Mouse (Mus musculus) CH12.LX (cell line): ENCODE data around the gene Wdfy2. TPM values are rescaled to one million over a fixed set of nuclear protein-coding genes. Genes with fewer than 3 reads are reported as not detected.

ENCODE experiments used
- DNase-seq: peaks from one replicate; pipeline ENCODE4 v3.0.0-alpha.2; 2013; ENCODE audit errors: extremely low read depth
- H3K27ac ChIP-seq: 2 replicates; pipeline ENCODE4 v1.5.1; 2012; ENCODE audit warnings: low read depth, mild to moderate bottlenecking, control low read depth, moderate library complexity; ENCODE audit not compliant: insufficient read depth
- H3K27me3 ChIP-seq: replicated peaks from 2 replicates; pipeline ENCODE3; 2012; ENCODE audit warnings: inconsistent platforms
- H3K36me3 ChIP-seq, 2 experiments: replicated peaks in 1 of 2; 2 replicates each; pipeline versions ENCODE3 to v1.6.1; 2012; ENCODE audit warnings: inconsistent platforms in 1 of 2, low read length in 1 of 2, mild to moderate bottlenecking in 1 of 2, mixed read lengths in 1 of 2, moderate library complexity in 1 of 2; ENCODE audit not compliant: control insufficient read depth in 1 of 2, insufficient read depth in 1 of 2
- H3K4me1 ChIP-seq, 2 experiments: 2 replicates each; pipeline ENCODE4 v1.6.1; 2012; ENCODE audit warnings: inconsistent platforms in 1 of 2, moderate library complexity in 1 of 2; ENCODE audit not compliant: insufficient read depth in 2 of 2, control insufficient read depth in 1 of 2
- H3K4me2 ChIP-seq: 2 replicates; pipeline ENCODE4 v1.6.1; 2012; ENCODE audit warnings: low read depth, mild to moderate bottlenecking, control low read depth; ENCODE audit not compliant: poor library complexity, insufficient read depth, severe bottlenecking
- H3K4me3 ChIP-seq, 3 experiments: fragments of 150-350 bp in 1 of 3; sonication (generic) in 1 of 3; replicated peaks in 1 of 3; 2 replicates each; pipeline versions ENCODE3 to v1.5.1; 2011 to 2012; ENCODE audit warnings: low read depth in 2 of 3, low read length in 2 of 3, mild to moderate bottlenecking in 2 of 3, moderate library complexity in 2 of 3, control low read depth in 1 of 3, improper control_type of control experiment in 1 of 3, inconsistent platforms in 1 of 3, mixed read lengths in 1 of 3; ENCODE audit not compliant: poor library complexity in 1 of 3
- H3K79me2 ChIP-seq: replicated peaks from 2 replicates; pipeline ENCODE4 v1.6.1; 2012; ENCODE audit warnings: mild to moderate bottlenecking, moderate library complexity; ENCODE audit not compliant: control insufficient read depth, poor library complexity, insufficient read depth, severe bottlenecking; ENCODE audit errors: extremely low read depth
- H3K9ac ChIP-seq: 2 replicates; pipeline ENCODE4 v1.6.1; 2012; ENCODE audit warnings: low read depth, mild to moderate bottlenecking, control low read depth, moderate library complexity; ENCODE audit not compliant: insufficient read depth
- H3K9me3 ChIP-seq: replicated peaks from 2 replicates; pipeline ENCODE3; 2012; ENCODE audit warnings: low read length, inconsistent platforms, mixed read lengths
- CHD1 ChIP-seq: IDR thresholded peaks from 2 replicates; pipeline ENCODE4 v1.6.1; 2012; ENCODE audit warnings: low read depth, low read length, improper control_type of control experiment, inconsistent platforms
- CHD2 ChIP-seq: IDR thresholded peaks from 2 replicates; pipeline ENCODE4 v1.6.1; 2011; ENCODE audit warnings: low read length, improper control_type of control experiment
- CTCF ChIP-seq, 2 experiments: IDR thresholded peaks in 1 of 2; conservative IDR thresholded peaks in 1 of 2; 2 replicates each; pipeline ENCODE4 v1.5.1; 2011 to 2012; ENCODE audit warnings: low read depth in 2 of 2, low read length in 2 of 2, improper control_type of control experiment in 1 of 2, inconsistent platforms in 1 of 2, mild to moderate bottlenecking in 1 of 2, moderate library complexity in 1 of 2
- E2F4 ChIP-seq: IDR thresholded peaks from 2 replicates; pipeline ENCODE4 v1.6.1; 2011; ENCODE audit warnings: low read depth, low read length, improper control_type of control experiment; ENCODE audit not compliant: insufficient replicate concordance
- ELF1 ChIP-seq: IDR thresholded peaks from 2 replicates; pipeline ENCODE4 v1.6.1; 2014; ENCODE audit warnings: low read depth, mild to moderate bottlenecking, inconsistent platforms, low read length, improper control_type of control experiment
- GABPA ChIP-seq: IDR thresholded peaks from 2 replicates; pipeline ENCODE4 v1.6.1; 2012; ENCODE audit warnings: low read depth, low read length, improper control_type of control experiment, inconsistent platforms; ENCODE audit not compliant: insufficient replicate concordance
- IRF4 ChIP-seq: IDR thresholded peaks from 2 replicates; pipeline ENCODE4 v1.6.1; 2014; ENCODE audit warnings: low read depth, mild to moderate bottlenecking, inconsistent platforms, low read length, improper control_type of control experiment
- JUN ChIP-seq: IDR thresholded peaks from 2 replicates; pipeline ENCODE4 v1.6.1; 2011; ENCODE audit warnings: low read depth, mild to moderate bottlenecking, low read length, improper control_type of control experiment, moderate library complexity; ENCODE audit not compliant: insufficient read depth
- JUND ChIP-seq: conservative IDR thresholded peaks from 2 replicates; pipeline ENCODE4 v1.6.1; 2011; ENCODE audit warnings: low read depth, low read length, improper control_type of control experiment
- MAFK ChIP-seq: IDR thresholded peaks from 2 replicates; pipeline ENCODE4 v1.6.1; 2011; ENCODE audit warnings: low read length, improper control_type of control experiment; ENCODE audit not compliant: insufficient replicate concordance
- MAZ ChIP-seq: IDR thresholded peaks from 2 replicates; pipeline ENCODE4 v1.6.1; 2012; ENCODE audit warnings: low read depth, mild to moderate bottlenecking, inconsistent platforms, low read length, improper control_type of control experiment, moderate library complexity
- MEF2A ChIP-seq: IDR thresholded peaks from 2 replicates; pipeline ENCODE4 v1.6.1; 2014; ENCODE audit warnings: low read depth, mild to moderate bottlenecking, inconsistent platforms, low read length, improper control_type of control experiment, borderline replicate concordance
- MXI1 ChIP-seq: IDR thresholded peaks from 2 replicates; pipeline ENCODE4 v1.6.1; 2011; ENCODE audit warnings: mild to moderate bottlenecking, low read depth, low read length, improper control_type of control experiment
- MYC ChIP-seq: IDR thresholded peaks from 2 replicates; pipeline ENCODE4 v1.6.1; 2011; ENCODE audit warnings: low read depth, mild to moderate bottlenecking, improper control_type of control experiment, low read length
- PAX5 ChIP-seq: IDR thresholded peaks from 2 replicates; pipeline ENCODE4 v1.6.1; 2012; ENCODE audit warnings: low read length, inconsistent platforms, mixed read lengths
- POLR2A ChIP-seq: IDR thresholded peaks from 2 replicates; pipeline ENCODE4 v1.6.1; 2011; ENCODE audit warnings: low read depth, mild to moderate bottlenecking, improper control_type of control experiment, low read length
- POLR2AphosphoS2 ChIP-seq: IDR thresholded peaks from 2 replicates; pipeline ENCODE4 v1.6.1; 2011; ENCODE audit warnings: low read depth, low read length, improper control_type of control experiment
- RCOR1 ChIP-seq: conservative IDR thresholded peaks from 2 replicates; pipeline ENCODE4 v1.6.1; 2012; ENCODE audit warnings: low read depth, mild to moderate bottlenecking, inconsistent platforms, low read length, improper control_type of control experiment
- SIN3A ChIP-seq: IDR thresholded peaks from 2 replicates; pipeline ENCODE4 v1.6.1; 2012; ENCODE audit warnings: low read length, improper control_type of control experiment, inconsistent platforms
- SMC3 ChIP-seq: IDR thresholded peaks from 2 replicates; pipeline ENCODE4 v1.6.1; 2011; ENCODE audit warnings: low read depth, low read length, improper control_type of control experiment
- UBTF ChIP-seq: IDR thresholded peaks from 2 replicates; pipeline ENCODE4 v1.6.1; 2012; ENCODE audit warnings: low read depth, mild to moderate bottlenecking, inconsistent platforms, low read length, improper control_type of control experiment, moderate library complexity
- ZKSCAN1 ChIP-seq: IDR thresholded peaks from 2 replicates; pipeline ENCODE4 v1.6.1; 2012; ENCODE audit warnings: low read depth, inconsistent platforms, low read length, improper control_type of control experiment, borderline replicate concordance
- dilution Hi-C: fragments of 300-500 bp; cut with MboI; formaldehyde crosslinking; loops from 2 replicates; pipeline ENCODE4 v1.14.3; 2020; ENCODE audit warnings: low sequenced_read_pairs; ENCODE audit not compliant: extremely low pct_unique_long_range_greater_than_20kb, extremely low pct_ligation_motif_present
- in situ Hi-C: fragments of 300-500 bp; cut with MboI; formaldehyde crosslinking; loops from 3 replicates; pipeline ENCODE4 v1.14.3; 2019; ENCODE audit warnings: low sequenced_read_pairs, low pct_ligation_motif_present, low pct_unique_long_range_greater_than_20kb, mixed read lengths
- polyA plus RNA-seq: library from polyadenylated mRNA; unstranded; fragments of >175 nt; gene quantifications from 2 replicates; pipeline ENCODE4 v1.2.1, GENCODE M21; 2012; ENCODE audit warnings: low read depth; ENCODE audit not compliant: insufficient read length
- total RNA-seq, 2 experiments: library from RNA; depleted of rRNA; stranded (reverse); fragments of 300-350 nt in 1 of 2; fragments of >200 nt in 1 of 2; gene quantifications; 2 replicates each; pipeline ENCODE4 v1.2.3; 2012 to 2014

Gene Wdfy2
- total and polyA plus RNA-seq, 3 experiments, result 6.3 to 6.7 (median 6.6) TPM

DNA sequence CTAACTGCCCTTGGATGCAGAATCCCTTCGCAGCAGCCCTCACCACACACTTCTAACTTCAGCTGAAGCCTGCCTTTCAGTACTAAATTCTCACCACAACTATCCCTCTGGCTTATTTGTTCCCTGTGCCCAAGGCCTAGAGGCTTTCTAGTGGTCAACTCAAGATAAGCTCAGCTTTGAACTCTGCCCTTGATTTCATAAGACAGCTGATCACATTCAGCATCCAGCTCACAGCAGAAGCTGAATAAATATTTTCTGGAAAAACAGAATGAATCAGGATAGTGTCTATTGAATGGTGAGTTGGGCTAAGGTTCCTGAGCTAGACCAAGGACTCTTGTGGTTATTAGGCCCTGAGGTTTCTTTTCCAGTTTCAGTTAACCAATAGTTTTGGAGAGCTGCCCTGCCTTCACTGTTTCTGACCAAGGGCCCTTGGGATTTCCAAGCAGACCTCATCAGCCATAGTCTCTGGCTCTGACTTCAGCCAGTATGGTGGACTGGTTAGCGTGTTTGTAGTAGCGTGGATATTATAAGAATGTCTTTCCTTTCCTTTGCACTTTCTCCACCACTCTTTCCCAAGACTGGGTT, 5.7 kb upstream of the Wdfy2 start:
- dilution Hi-C loops, result no loop called here
- in situ Hi-C loops, result no loop called here
- Histone ChIP-seq H3K79me2 (no peaks in the 10 kb centered on the region), H3K36me3 (no peaks in the 10 kb centered on the region), H3K4me2 (no peak overlapping the region), H3K27me3 (no peaks in the 10 kb centered on the region), H3K9me3 (no peaks in the 10 kb centered on the region), H3K4me1 (peaks cover 7 to 35% of the 10 kb centered on the region in 2 experiments), H3K4me3 (no peak overlapping the region), H3K9ac (no peak overlapping the region), H3K27ac (no peak overlapping the region)
- DNase-seq, result no peak
- TF ChIP-seq MEF2A (no peak), CTCF (conservative IDR thresholded peaks at IDR 0.05 in 1 of 2, IDR thresholded peaks at IDR 0.05 in 1 of 2; ENCODE audit: low read depth in 2 of 2, low read length in 2 of 2) (no peak), MXI1 (no peak), MYC (no peak), CHD1 (no peak), MAZ (no peak), CHD2 (no peak), E2F4 (no peak), SIN3A (no peak), ELF1 (no peak), GABPA (no peak), POLR2AphosphoS2 (no peak), SMC3 (no peak), ZKSCAN1 (no peak), PAX5 (no peak), UBTF (no peak), RCOR1 (no peak)

DNA sequence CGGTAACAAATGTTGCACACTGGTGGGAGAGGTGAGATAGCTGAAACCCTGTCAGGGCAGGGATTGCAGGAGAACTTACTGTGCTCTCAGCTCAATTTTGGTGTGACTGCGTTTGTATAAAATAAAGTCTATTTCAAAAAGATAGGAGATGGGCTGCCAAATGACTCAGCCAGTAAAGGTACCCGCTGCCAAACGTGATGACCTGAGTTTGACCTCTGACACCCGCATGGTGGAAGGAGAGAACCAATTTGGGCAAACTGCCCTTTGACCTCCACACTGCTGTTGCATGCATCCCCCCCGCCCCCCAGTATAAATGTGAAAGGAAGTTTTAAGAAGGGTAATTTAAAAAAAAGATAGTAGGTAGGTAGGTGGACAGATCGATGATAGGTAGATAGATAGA, 4.4 kb upstream of the Wdfy2 start:
- H3K79me2 ChIP-seq, result no peaks in the 10 kb centered on the region
- peaks cover 7 to 36% of the 10 kb centered on the region in 2 experiments for H3K4me1 ChIP-seq
- no peak for TF ChIP-seq JUN
- TF ChIP-seq MAFK, result no peak
- no peak for TF ChIP-seq RCOR1
- no peak for TF ChIP-seq CTCF (conservative IDR thresholded peaks at IDR 0.05 in 1 of 2, IDR thresholded peaks at IDR 0.05 in 1 of 2; ENCODE audit: low read depth in 2 of 2, low read length in 2 of 2)
- TF ChIP-seq JUND, result no peak
- TF ChIP-seq ZKSCAN1, result no peak
- no peak for TF ChIP-seq POLR2A
- no peak for TF ChIP-seq IRF4
- TF ChIP-seq SIN3A, result no peak
- no peak for TF ChIP-seq PAX5
- no peak for TF ChIP-seq CHD2
- no peaks in the 10 kb centered on the region for H3K36me3 ChIP-seq
- H3K27me3 ChIP-seq, result no peaks in the 10 kb centered on the region
- dilution Hi-C loops (no loop called here), in situ Hi-C loops (no loop called here)
- H3K4me2 ChIP-seq, result no peak overlapping the region
- DNase-seq, result no peak
- no peak overlapping the region for H3K9ac ChIP-seq
- no peak overlapping the region for H3K4me3 ChIP-seq
- H3K9me3 ChIP-seq, result no peaks in the 10 kb centered on the region
- no peak overlapping the region for H3K27ac ChIP-seq
